Mouse (Mus musculus) kidney, embryonic 15.5 days (tissue): ENCODE measurements around the gene Mgmt. TPM values are rescaled to one million over a fixed set of nuclear protein-coding genes. Genes with fewer than 3 reads are reported as not detected.

Experiments used
- ATAC-seq: fragments of 200-750 bp; cut with Nextera tagmentation; replicated peaks from 2 replicates; pipeline ENCODE4 v1.8.0; 2017; ENCODE audit warnings: moderate TSS enrichment; ENCODE audit not compliant: low FRiP score
- H3K27ac ChIP-seq: fragments of 300-500 bp; sonication (generic); 2 replicates; pipeline ENCODE4 v1.5.1; 2015; ENCODE audit warnings: mild to moderate bottlenecking, inconsistent platforms
- H3K27me3 ChIP-seq: fragments of 300-500 bp; sonication (generic); 2 replicates; pipeline ENCODE4 v1.6.1; 2015; ENCODE audit warnings: inconsistent platforms
- H3K36me3 ChIP-seq: fragments of 300-500 bp; sonication (generic); 2 replicates; pipeline ENCODE4 v1.6.1; 2015; ENCODE audit warnings: inconsistent platforms
- H3K4me1 ChIP-seq: fragments of 300-500 bp; sonication (generic); 2 replicates; pipeline ENCODE4 v1.6.1; 2015; ENCODE audit warnings: inconsistent platforms
- H3K4me2 ChIP-seq: fragments of 300-500 bp; sonication (generic); 2 replicates; pipeline ENCODE4 v1.6.1; 2015; ENCODE audit warnings: moderate library complexity, mild to moderate bottlenecking, inconsistent platforms
- H3K4me3 ChIP-seq: fragments of 300-500 bp; sonication (generic); replicated peaks from 2 replicates; pipeline ENCODE4 v1.5.1; 2015; ENCODE audit warnings: mild to moderate bottlenecking, inconsistent platforms
- H3K9ac ChIP-seq: fragments of 300-500 bp; sonication (generic); 2 replicates; pipeline ENCODE4 v1.6.1; 2015; ENCODE audit warnings: mild to moderate bottlenecking, inconsistent platforms
- H3K9me3 ChIP-seq: fragments of 300-500 bp; sonication (generic); replicated peaks from 2 replicates; pipeline ENCODE4 v1.6.1; 2016; ENCODE audit warnings: inconsistent platforms
- WGBS: fragments of 180-500 bp; shearing (Covaris S2); methylation state at CpG from one replicate; pipeline ENCODE4 v1.1.7; 2015; ENCODE audit warnings: mixed read lengths; 5-methylcytosine and 5-hydroxymethylcytosine counted together
- polyA plus RNA-seq: library from polyadenylated mRNA; unstranded; fragments of >200 nt; fragmentation: Nextera tagmentation; extraction: Ambion mirVana; gene quantifications from 2 replicates; pipeline ENCODE4 v1.2.1, GENCODE M21; 2015

Mgmt gene
- polyA plus RNA-seq, 1 experiment from 2014 or later: 5.8 TPM

- ATAC-seq: no peak
- H3K27ac ChIP-seq: no peak overlapping the region
- no peaks in the 10 kb centered on the region for H3K36me3 ChIP-seq
- H3K4me2 ChIP-seq: no peak overlapping the region
- H3K27me3 ChIP-seq: peaks cover 25% of the 10 kb centered on the region
- 52% methylated on average over 10 of the region's 10 CpGs for WGBS
- H3K9me3 ChIP-seq: no peaks in the 10 kb centered on the region
- H3K4me1 ChIP-seq: peaks cover 4% of the 10 kb centered on the region; the same call in 1 of the 2 replicates
- H3K9ac ChIP-seq: no peak overlapping the region
- H3K4me3 ChIP-seq: no peak overlapping the region
Observed at GRCm38 (mm10) chr7:136945697-136946096, 51.3 kb downstream of the Mgmt start.

- Histone ChIP-seq H3K9ac (no peak overlapping the region), H3K9me3 (no peaks in the 10 kb centered on the region), H3K4me2 (no peak overlapping the region), H3K36me3 (no peaks in the 10 kb centered on the region), H3K27ac (no peak overlapping the region), H3K4me1 (peaks cover 4% of the 10 kb centered on the region; the same call in 1 of the 2 replicates), H3K27me3 (peaks cover 25% of the 10 kb centered on the region), H3K4me3 (no peak overlapping the region)
- WGBS: 74% methylated on average over 9 of the region's 9 CpGs
- no peak for ATAC-seq
Observed at GRCm38 (mm10) chr7:136946131-136946530, 51.7 kb downstream of the Mgmt start.

- H3K36me3 ChIP-seq: no peaks in the 10 kb centered on the region
- no peak overlapping the region for H3K9ac ChIP-seq
- peaks cover 28% of the 10 kb centered on the region for H3K27me3 ChIP-seq
- H3K9me3 ChIP-seq: no peaks in the 10 kb centered on the region
- no peak for ATAC-seq
- H3K4me1 ChIP-seq: peaks cover 15% of the 10 kb centered on the region
- no peak overlapping the region for H3K4me3 ChIP-seq
- H3K4me2 ChIP-seq: no peak overlapping the region
- 79% methylated on average over 6 of the region's 6 CpGs for WGBS
- no peak overlapping the region for H3K27ac ChIP-seq
Observed at GRCm38 (mm10) chr7:136948275-136948810, 53.9 kb downstream of the Mgmt start.

GRCm38 (mm10) chr7:136952608-136953007 is 58.2 kb downstream of the Mgmt start:
- Histone ChIP-seq H3K4me3 (no peak overlapping the region), H3K9ac (no peak overlapping the region), H3K9me3 (no peaks in the 10 kb centered on the region), H3K4me1 (peaks cover 16% of the 10 kb centered on the region), H3K4me2 (no peak overlapping the region), H3K36me3 (no peaks in the 10 kb centered on the region), H3K27me3 (peaks cover 43% of the 10 kb centered on the region), H3K27ac (no peak overlapping the region)
- no peak for ATAC-seq
- 14% methylated on average over 7 of the region's 7 CpGs for WGBS

GRCm38 (mm10) chr7:136953251-136953650 is 58.8 kb downstream of the Mgmt start:
- H3K4me2 ChIP-seq: no peak overlapping the region
- peaks cover 39% of the 10 kb centered on the region for H3K27me3 ChIP-seq
- no peak overlapping the region for H3K27ac ChIP-seq
- WGBS: 25% methylated on average over 3 of the region's 3 CpGs
- no peak overlapping the region for H3K9ac ChIP-seq
- no peaks in the 10 kb centered on the region for H3K36me3 ChIP-seq
- no peaks in the 10 kb centered on the region for H3K9me3 ChIP-seq
- no peak overlapping the region for H3K4me3 ChIP-seq
- H3K4me1 ChIP-seq: peaks cover 16% of the 10 kb centered on the region
- peak; percentile 36; the same call in 1 of the 2 replicates for ATAC-seq

- no peak overlapping the region for H3K4me2 ChIP-seq
- H3K4me3 ChIP-seq: no peak overlapping the region
- no peaks in the 10 kb centered on the region for H3K9me3 ChIP-seq
- H3K9ac ChIP-seq: no peak overlapping the region
- ATAC-seq: no peak
- H3K27ac ChIP-seq: no peak overlapping the region
- H3K36me3 ChIP-seq: no peaks in the 10 kb centered on the region
- 93% methylated on average over 7 of the region's 7 CpGs for WGBS
- no peaks in the 10 kb centered on the region for H3K27me3 ChIP-seq
- H3K4me1 ChIP-seq: no peaks in the 10 kb centered on the region
Observed at GRCm38 (mm10) chr7:136972361-136972760, 77.9 kb downstream of the Mgmt start.

- Histone ChIP-seq H3K4me3 (no peak overlapping the region), H3K27ac (no peak overlapping the region), H3K27me3 (no peaks in the 10 kb centered on the region), H3K9me3 (no peaks in the 10 kb centered on the region), H3K4me1 (no peaks in the 10 kb centered on the region), H3K9ac (no peak overlapping the region), H3K36me3 (no peaks in the 10 kb centered on the region), H3K4me2 (no peak overlapping the region)
- no peak for ATAC-seq
- WGBS: 92% methylated on average over 5 of the region's 5 CpGs
Observed at GRCm38 (mm10) chr7:136975001-136975400, 80.6 kb downstream of the Mgmt start.

GRCm38 (mm10) chr7:136997456-136997855 is 103.0 kb downstream of the Mgmt start:
- no peak overlapping the region for H3K27ac ChIP-seq
- H3K4me2 ChIP-seq: no peak overlapping the region
- no peak for ATAC-seq
- H3K36me3 ChIP-seq: no peaks in the 10 kb centered on the region
- peaks cover 16% of the 10 kb centered on the region for H3K4me1 ChIP-seq
- H3K27me3 ChIP-seq: peaks cover 17% of the 10 kb centered on the region; the same call in 1 of the 2 replicates
- no peak overlapping the region for H3K4me3 ChIP-seq
- WGBS: 83% methylated on average over 15 of the region's 15 CpGs
- no peaks in the 10 kb centered on the region for H3K9me3 ChIP-seq
- H3K9ac ChIP-seq: no peak overlapping the region

- WGBS: 59% methylated on average over 11 of the region's 11 CpGs
- Histone ChIP-seq H3K4me1 (peaks cover 16% of the 10 kb centered on the region), H3K36me3 (no peaks in the 10 kb centered on the region), H3K4me2 (peak overlapping the region; percentile 39), H3K4me3 (no peak overlapping the region), H3K27ac (no peak overlapping the region), H3K9ac (no peak overlapping the region), H3K27me3 (peaks cover 22% of the 10 kb centered on the region), H3K9me3 (no peaks in the 10 kb centered on the region)
- ATAC-seq: 0 out of 2 replicates have a peak, but pooled peaks have one; percentile 15
Observed at GRCm38 (mm10) chr7:137000703-137001102, 106.3 kb downstream of the Mgmt start.

GRCm38 (mm10) chr7:137001215-137001614 is 106.8 kb downstream of the Mgmt start:
- peak overlapping the region; percentile 39 for H3K4me2 ChIP-seq
- peaks cover 16% of the 10 kb centered on the region for H3K4me1 ChIP-seq
- peak; percentile 54; the same call in 1 of the 2 replicates for ATAC-seq
- H3K9me3 ChIP-seq: no peaks in the 10 kb centered on the region
- no peaks in the 10 kb centered on the region for H3K36me3 ChIP-seq
- H3K27ac ChIP-seq: no peak overlapping the region
- H3K27me3 ChIP-seq: peaks cover 19% of the 10 kb centered on the region
- WGBS: 31% methylated on average over 15 of the region's 15 CpGs
- H3K9ac ChIP-seq: no peak overlapping the region
- no peak overlapping the region for H3K4me3 ChIP-seq

GRCm38 (mm10) chr7:137001783-137002182 is 107.4 kb downstream of the Mgmt start:
- peaks cover 20% of the 10 kb centered on the region for H3K27me3 ChIP-seq
- 0 out of 2 replicates have a peak, but pooled peaks have one; percentile 33 for ATAC-seq
- no peak overlapping the region for H3K9ac ChIP-seq
- H3K4me2 ChIP-seq: no peak overlapping the region
- WGBS: 31% methylated on average over 5 of the region's 5 CpGs
- no peaks in the 10 kb centered on the region for H3K36me3 ChIP-seq
- peaks cover 16% of the 10 kb centered on the region for H3K4me1 ChIP-seq
- H3K9me3 ChIP-seq: no peaks in the 10 kb centered on the region
- no peak overlapping the region for H3K27ac ChIP-seq
- H3K4me3 ChIP-seq: no peak overlapping the region

- H3K36me3 ChIP-seq: no peaks in the 10 kb centered on the region
- no peak for ATAC-seq
- peaks cover 22% of the 10 kb centered on the region for H3K27me3 ChIP-seq
- H3K4me3 ChIP-seq: no peak overlapping the region
- WGBS: 72% methylated on average over 3 of the region's 3 CpGs
- peaks cover 16% of the 10 kb centered on the region for H3K4me1 ChIP-seq
- no peaks in the 10 kb centered on the region for H3K9me3 ChIP-seq
- no peak overlapping the region for H3K4me2 ChIP-seq
- no peak overlapping the region for H3K27ac ChIP-seq
- no peak overlapping the region for H3K9ac ChIP-seq
Observed at GRCm38 (mm10) chr7:137002431-137002830, 108.0 kb downstream of the Mgmt start.

GRCm38 (mm10) chr7:137005293-137005692 is 110.9 kb downstream of the Mgmt start:
- Histone ChIP-seq H3K27ac (no peak overlapping the region), H3K4me3 (no peak overlapping the region), H3K9ac (no peak overlapping the region), H3K9me3 (no peaks in the 10 kb centered on the region), H3K4me2 (no peak overlapping the region), H3K27me3 (peaks cover 17% of the 10 kb centered on the region), H3K36me3 (no peaks in the 10 kb centered on the region), H3K4me1 (peaks cover 16% of the 10 kb centered on the region)
- ATAC-seq: no peak
- WGBS: 51% methylated on average over 11 of the region's 11 CpGs
